Mouse (Mus musculus): ENCODE measurements at regions not wholly inside any gene's neighbourhood (a gene's known extent, or its start where the extent isn't known, plus 50 kb on each side); places are given as distances from the start of the nearest gene placed in this dataset.

DNA sequence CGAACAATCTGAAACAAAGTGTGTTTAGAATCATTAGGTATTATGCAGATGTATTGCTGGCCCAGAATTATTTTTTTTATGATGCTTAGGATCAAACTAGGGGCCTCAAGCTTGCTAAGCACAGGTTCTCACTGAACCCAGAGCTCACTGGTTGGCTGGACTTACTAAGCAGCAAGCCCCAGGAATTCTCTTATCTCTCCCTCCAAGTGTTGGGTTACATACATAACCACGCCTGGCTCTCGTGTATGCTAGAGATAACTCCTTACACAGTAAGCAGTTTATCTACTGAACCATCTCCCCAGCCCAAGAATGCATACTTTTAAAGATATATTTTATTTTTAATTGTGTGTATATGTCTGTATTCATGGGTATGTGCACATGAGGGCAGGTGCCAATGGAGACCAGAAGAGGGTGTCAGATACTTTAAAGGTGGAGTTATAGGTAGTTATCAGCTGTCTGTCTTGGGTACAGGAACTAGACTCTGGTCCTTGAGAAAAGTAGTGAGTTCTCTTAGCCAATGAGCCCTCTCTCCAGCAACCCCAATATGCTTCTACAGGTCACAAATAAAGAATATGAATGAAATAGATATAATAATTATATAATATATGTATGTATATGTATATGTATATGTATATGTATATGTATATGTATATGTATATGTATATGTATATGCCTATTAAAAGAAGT, 86.0 kb upstream of the Xpo1 start:
- no peak for DNase-seq (ENCODE audit: extremely low read depth, low read depth, low spot score)

DNA sequence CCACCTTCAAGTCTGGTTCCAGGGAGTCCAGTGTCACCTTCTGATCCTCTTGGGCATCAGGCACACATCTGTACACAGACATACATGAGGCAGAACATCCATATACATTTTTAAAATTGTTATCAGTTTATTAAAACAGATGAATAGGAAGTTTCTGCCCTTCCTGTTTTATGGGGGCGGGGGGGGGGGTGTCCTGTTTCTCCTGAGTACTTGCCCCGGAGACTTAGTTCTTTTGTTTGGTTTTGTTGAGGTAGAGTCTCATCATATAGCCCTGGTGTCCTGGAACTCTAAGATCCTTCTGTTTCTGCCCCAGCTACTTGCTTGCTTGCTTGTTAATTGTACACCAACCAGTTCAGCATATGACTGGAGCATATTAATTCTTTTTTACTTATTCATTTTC, 85.0 kb upstream of the Xpo1 start:
- no peak for DNase-seq (ENCODE audit: extremely low read depth, low read depth, low spot score)

- DNase-seq (ENCODE audit: extremely low read depth, low read depth, low spot score): no peak
Measured at GRCm38 (mm10) chr11:23171760-23172159, 84.1 kb upstream of the Xpo1 start.

- DNase-seq (ENCODE audit: extremely low read depth, low read depth, low spot score): no peak
Measured at GRCm38 (mm10) chr11:23181647-23182046, 74.2 kb upstream of the Xpo1 start.

GRCm38 (mm10) chr11:23185211-23185610, 70.6 kb upstream of the Xpo1 start:
- DNase-seq (ENCODE audit: extremely low read depth, low read depth, low spot score): no peak

DNA sequence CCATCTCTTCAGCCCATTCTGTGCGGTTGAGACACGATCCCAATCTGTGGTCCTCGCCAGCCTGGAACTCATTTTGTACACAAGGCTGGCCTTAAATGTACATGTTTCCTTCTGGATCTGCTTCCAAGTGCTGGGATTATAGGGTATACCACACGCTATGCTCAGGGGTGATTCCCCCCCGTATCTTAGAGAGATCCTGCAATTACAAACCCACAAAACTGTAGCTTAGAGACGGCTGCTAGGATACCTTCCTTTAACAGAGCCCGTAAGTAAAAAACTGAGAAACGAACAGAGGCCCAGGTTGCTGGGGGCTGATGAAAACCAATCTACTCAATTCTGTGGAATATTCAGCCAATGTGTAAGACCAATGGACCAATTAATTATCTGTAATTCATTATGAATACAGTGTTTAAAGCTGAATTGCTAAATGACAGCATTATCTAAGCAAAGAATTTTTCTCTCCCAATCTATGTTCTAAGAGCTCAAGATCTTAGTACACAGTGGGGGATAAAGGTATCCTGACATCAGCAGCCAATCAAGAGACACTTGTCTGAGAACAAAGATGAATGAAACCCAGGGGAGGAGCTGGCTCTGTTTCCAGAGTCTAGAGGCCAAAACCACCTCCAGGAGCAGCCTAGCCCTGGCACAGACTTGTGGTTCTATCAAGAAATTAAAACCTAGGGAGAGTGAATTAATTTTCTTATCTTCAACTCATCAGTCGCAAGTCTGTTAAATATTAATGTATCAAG, 54.0 kb upstream of the Xpo1 start:
- DNase-seq (ENCODE audit: extremely low read depth, low read depth, low spot score): no peak

DNA sequence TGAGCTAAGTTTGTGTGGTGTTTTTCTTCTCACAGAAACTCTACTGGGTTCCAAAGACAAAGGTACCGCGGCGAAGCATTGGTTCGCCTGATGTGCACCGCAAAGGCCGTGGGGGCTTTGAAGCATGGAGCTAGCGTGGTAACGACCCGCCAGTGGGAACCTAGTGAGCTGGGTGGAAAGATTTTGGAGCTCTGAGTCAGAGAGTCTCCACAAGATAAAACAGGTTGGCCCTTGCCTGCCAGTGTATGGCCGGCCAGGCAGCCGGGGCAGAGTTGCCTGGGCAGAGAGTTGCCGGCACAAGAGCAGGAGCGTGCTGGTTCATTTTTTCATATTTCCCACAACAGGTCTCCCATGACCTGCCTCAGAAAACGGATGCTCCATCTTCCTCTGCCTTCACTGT, 52.3 kb upstream of the Xpo1 start:
- DNase-seq (ENCODE audit: extremely low read depth, low read depth, low spot score): no peak

- DNase-seq (ENCODE audit: extremely low read depth, low read depth, low spot score): no peak
Measured at GRCm38 (mm10) chr11:23204041-23204440, 51.8 kb upstream of the Xpo1 start.
